Mouse (Mus musculus) C2C12 (cell line): Measurements from ENCODE around the gene Pcp2. TPM values are rescaled to one million over a fixed set of nuclear protein-coding genes. Genes with fewer than 3 reads are reported as not detected.

Experiments used
- H3K27me3 ChIP-seq: one replicate; pipeline ENCODE4 v1.6.1; 2011; ENCODE audit not compliant: control insufficient read depth, insufficient read depth, insufficient read length
- H3K36me3 ChIP-seq: one replicate; pipeline ENCODE4 v1.6.1; 2011; ENCODE audit not compliant: control insufficient read depth, insufficient read depth
- H3K4me3 ChIP-seq: one replicate; pipeline ENCODE4 v1.5.1; 2011; ENCODE audit warnings: mild to moderate bottlenecking, control low read depth; ENCODE audit not compliant: poor library complexity, insufficient read depth, severe bottlenecking
- H3K79me2 ChIP-seq: one replicate; pipeline ENCODE4 v1.6.1; 2011; ENCODE audit not compliant: control insufficient read depth, insufficient read depth
- H3K79me3 ChIP-seq: one replicate; pipeline ENCODE4 v1.6.1; 2011; ENCODE audit warnings: low read depth, control low read depth
- H3ac ChIP-seq: one replicate; pipeline ENCODE3; 2011; ENCODE audit warnings: low read depth; ENCODE audit not compliant: control insufficient read depth, insufficient read length
- CEBPB ChIP-seq: IDR thresholded peaks from one replicate; pipeline ENCODE4 v1.6.1; 2011; ENCODE audit warnings: low read depth, mild to moderate bottlenecking, control low read depth, moderate library complexity
- CTCF ChIP-seq: IDR thresholded peaks from one replicate; pipeline ENCODE4 v1.5.1; 2011; ENCODE audit not compliant: control insufficient read depth, insufficient read depth, insufficient read length
- FOSL1 ChIP-seq: IDR thresholded peaks from one replicate; pipeline ENCODE4 v1.8.0; 2011; ENCODE audit warnings: mild to moderate bottlenecking, low read length; ENCODE audit not compliant: poor library complexity, insufficient read depth, severe bottlenecking
- MAX ChIP-seq: IDR thresholded peaks from one replicate; pipeline ENCODE4 v1.6.1; 2011; ENCODE audit warnings: mild to moderate bottlenecking, control low read depth
- MYOD1 ChIP-seq: IDR thresholded peaks from one replicate; pipeline ENCODE4 v1.6.1; 2011; ENCODE audit warnings: low read depth; ENCODE audit not compliant: control insufficient read depth, insufficient read length
- MYOG ChIP-seq: IDR thresholded peaks from one replicate; pipeline ENCODE4 v1.6.1; 2011; ENCODE audit not compliant: control insufficient read depth, insufficient read length; ENCODE audit errors: extremely low read depth
- USF1 ChIP-seq: IDR thresholded peaks from one replicate; pipeline ENCODE4 v1.6.1; 2011; ENCODE audit warnings: low read depth, mild to moderate bottlenecking, control low read depth, moderate library complexity
- polyA plus RNA-seq: library from polyadenylated mRNA; unstranded; fragments of >200 nt; fragmentation: generic; extraction: Trizol; gene quantifications from one replicate; pipeline ENCODE4 v1.2.1, GENCODE M21; 2012; ENCODE audit warnings: missing spikeins

Gene Pcp2
- polyA plus RNA-seq, 1 experiment = 0.70 TPM

- Histone ChIP-seq H3K36me3 (peaks cover 26% of the 10 kb centered on the region), H3K4me3 (no peak overlapping the region), H3K27me3 (no peaks in the 10 kb centered on the region), H3ac (no peak overlapping the region), H3K79me2 (no peaks in the 10 kb centered on the region), H3K79me3 (no peaks in the 10 kb centered on the region)
- TF ChIP-seq USF1 (no peak), FOSL1 (no peak), MYOD1 (no peak), CEBPB (no peak), MAX (no peak), CTCF (no peak), MYOG (no peak)
Measured at GRCm38 (mm10) chr8:3609816-3610150, 15.6 kb downstream of the Pcp2 start.

- Histone ChIP-seq H3K79me2 (no peaks in the 10 kb centered on the region), H3K4me3 (no peak overlapping the region), H3ac (no peak overlapping the region), H3K36me3 (peaks cover 21% of the 10 kb centered on the region), H3K27me3 (no peaks in the 10 kb centered on the region), H3K79me3 (no peaks in the 10 kb centered on the region)
- no peak for TF ChIP-seq FOSL1
- no peak for TF ChIP-seq CEBPB
- no peak for TF ChIP-seq MYOD1
- TF ChIP-seq MAX = no peak
- TF ChIP-seq CTCF = no peak
- TF ChIP-seq USF1 = no peak
- no peak for TF ChIP-seq MYOG
Measured at GRCm38 (mm10) chr8:3609046-3609815, 16.1 kb downstream of the Pcp2 start.

- Histone ChIP-seq H3K27me3 (peaks cover 3% of the 10 kb centered on the region), H3K4me3 (no peak overlapping the region), H3K79me3 (no peaks in the 10 kb centered on the region), H3K36me3 (peaks cover 21% of the 10 kb centered on the region), H3K79me2 (no peaks in the 10 kb centered on the region), H3ac (no peak overlapping the region)
- TF ChIP-seq CEBPB (no peak), MYOG (no peak), USF1 (no peak), CTCF (no peak), MYOD1 (no peak), MAX (no peak), FOSL1 (no peak)
Measured at GRCm38 (mm10) chr8:3607822-3608221, 17.5 kb downstream of the Pcp2 start.

GRCm38 (mm10) chr8:3606593-3606992, 18.8 kb downstream of the Pcp2 start:
- no peak overlapping the region for H3ac ChIP-seq
- H3K79me2 ChIP-seq = no peaks in the 10 kb centered on the region
- no peak overlapping the region for H3K4me3 ChIP-seq
- TF ChIP-seq USF1 = no peak
- TF ChIP-seq MYOD1 = no peak
- H3K36me3 ChIP-seq = peaks cover 9% of the 10 kb centered on the region
- H3K79me3 ChIP-seq = no peaks in the 10 kb centered on the region
- peaks cover 3% of the 10 kb centered on the region for H3K27me3 ChIP-seq

GRCm38 (mm10) chr8:3603439-3603838, 21.9 kb downstream of the Pcp2 start:
- no peak for TF ChIP-seq FOSL1
- TF ChIP-seq USF1 = no peak
- TF ChIP-seq MYOD1 = no peak
- TF ChIP-seq MAX = no peak
- TF ChIP-seq MYOG = no peak
- no peak for TF ChIP-seq CEBPB
- no peak for TF ChIP-seq CTCF
- H3K79me2 ChIP-seq = no peaks in the 10 kb centered on the region
- H3ac ChIP-seq = no peak overlapping the region
- no peaks in the 10 kb centered on the region for H3K79me3 ChIP-seq
- H3K4me3 ChIP-seq = no peak overlapping the region
- no peaks in the 10 kb centered on the region for H3K36me3 ChIP-seq
- peaks cover 3% of the 10 kb centered on the region for H3K27me3 ChIP-seq

- Histone ChIP-seq H3K79me3 (no peaks in the 10 kb centered on the region), H3ac (no peak overlapping the region), H3K4me3 (no peak overlapping the region), H3K79me2 (no peaks in the 10 kb centered on the region), H3K36me3 (no peaks in the 10 kb centered on the region), H3K27me3 (peaks cover 7% of the 10 kb centered on the region)
- TF ChIP-seq CEBPB (no peak), MYOD1 (no peak), MAX (no peak), FOSL1 (no peak), MYOG (no peak), USF1 (no peak), CTCF (no peak)
Measured at GRCm38 (mm10) chr8:3600401-3600800, 24.9 kb downstream of the Pcp2 start.
